Mouse (Mus musculus) urinary bladder, postnatal 4 days (tissue): ENCODE data around the gene Irf2bpl.

Experiments
- DNase-seq, 2 experiments: peaks; one replicate each; pipeline ENCODE4 v3.0.0; 2021 to 2022; ENCODE audit warnings: low spot score in 2 of 2

Irf2bpl gene

GRCm38 (mm10) chr12:86884197-86885058, at the start of gene Irf2bpl:
Irf2bpl (minus strand) TSS chr12:86884798.
- DNase-seq, result peak; percentile 99 to 100

- DNase-seq, result peak in 1 of 2 experiments; percentile 44
These were observed 48.0 kb upstream of the Irf2bpl start for GRCm38 (mm10) chr12:86932575-86932952.

GRCm38 (mm10) chr12:86931919-86932574, 47.4 kb upstream of the Irf2bpl start:
- DNase-seq, result peak; percentile 78

- DNase-seq, result no peak
These were observed 46.5 kb upstream of the Irf2bpl start for GRCm38 (mm10) chr12:86930934-86931729.

- DNase-seq, result peak; percentile 59 to 75
These were observed 39.2 kb upstream of the Irf2bpl start for GRCm38 (mm10) chr12:86923837-86924236.

GRCm38 (mm10) chr12:86918983-86919722, 34.6 kb upstream of the Irf2bpl start:
- no peak for DNase-seq

GRCm38 (mm10) chr12:86918361-86918967, 33.9 kb upstream of the Irf2bpl start:
- DNase-seq, result no peak

- no peak for DNase-seq
These were observed 32.4 kb upstream of the Irf2bpl start for GRCm38 (mm10) chr12:86916796-86917573.

- no peak for DNase-seq
These were observed 31.0 kb upstream of the Irf2bpl start for GRCm38 (mm10) chr12:86915617-86916016.

GRCm38 (mm10) chr12:86914756-86915155, 30.2 kb upstream of the Irf2bpl start:
- no peak for DNase-seq

- DNase-seq, result no peak
These were observed 29.8 kb upstream of the Irf2bpl start for GRCm38 (mm10) chr12:86914351-86914750.

- no peak for DNase-seq
These were observed 27.9 kb upstream of the Irf2bpl start for GRCm38 (mm10) chr12:86912335-86913093.

- no peak for DNase-seq
These were observed 26.9 kb upstream of the Irf2bpl start for GRCm38 (mm10) chr12:86911482-86911931.

GRCm38 (mm10) chr12:86906395-86906794, 21.8 kb upstream of the Irf2bpl start:
- peak; percentile 72 to 82 for DNase-seq

GRCm38 (mm10) chr12:86905876-86906275, 21.3 kb upstream of the Irf2bpl start:
- no peak for DNase-seq

- DNase-seq, result no peak
These were observed 20.6 kb upstream of the Irf2bpl start for GRCm38 (mm10) chr12:86905203-86905602.

GRCm38 (mm10) chr12:86903828-86904806, 19.5 kb upstream of the Irf2bpl start:
- no peak for DNase-seq
